Mouse (Mus musculus) 416B (cell line): ENCODE data around the gene Fstl5.

Source experiments
- DNase-seq: peaks from one replicate; pipeline ENCODE4 v3.0.0; 2011; ENCODE audit warnings: low read depth

Fstl5 gene

GRCm38 (mm10) chr3:76508811-76509210, 434.7 kb downstream of the Fstl5 start:
- DNase-seq: no peak

- DNase-seq: peak; percentile 3
These were observed 493.3 kb downstream of the Fstl5 start for GRCm38 (mm10) chr3:76567346-76567745.

- DNase-seq: no peak
These were observed 498.4 kb downstream of the Fstl5 start for GRCm38 (mm10) chr3:76572478-76572877.

GRCm38 (mm10) chr3:76572920-76573541, 499.0 kb downstream of the Fstl5 start:
- no peak for DNase-seq

GRCm38 (mm10) chr3:76593148-76593547, 519.1 kb downstream of the Fstl5 start:
- DNase-seq: no peak

- DNase-seq: no peak
These were observed 546.0 kb downstream of the Fstl5 start for GRCm38 (mm10) chr3:76620044-76620443.

GRCm38 (mm10) chr3:76654243-76654642, 580.2 kb downstream of the Fstl5 start:
- no peak for DNase-seq

GRCm38 (mm10) chr3:76670859-76671258, 596.8 kb downstream of the Fstl5 start:
- no peak for DNase-seq

GRCm38 (mm10) chr3:76676006-76676405, 601.9 kb downstream of the Fstl5 start:
- DNase-seq: no peak

- DNase-seq: no peak
These were observed 605.9 kb downstream of the Fstl5 start for GRCm38 (mm10) chr3:76679853-76680545.

- DNase-seq: no peak
These were observed 606.4 kb downstream of the Fstl5 start for GRCm38 (mm10) chr3:76680546-76680883.

- DNase-seq: no peak
These were observed 623.1 kb downstream of the Fstl5 start for GRCm38 (mm10) chr3:76697134-76697629.

- DNase-seq: no peak
These were observed 665.2 kb downstream of the Fstl5 start for GRCm38 (mm10) chr3:76739221-76739620.
